31 mouse cellular contexts compared by ENCODE assay signal in genomic region chr19:44000061-44000460, GRCm38 (mm10). TPM values are rescaled to one million over a fixed set of nuclear protein-coding genes. Genes with fewer than 3 reads are reported as not detected.
DNase-seq lines count a peak whose midpoint lies in the region; ATAC-seq and TF ChIP-seq lines count a peak whose summit lies in the region.
"Had no signal": no experiment of that assay in that cellular context is flagged by ENCODE, and none has a peak within 500 bp of the region (broad histone marks: within the 10 kb centered on the region; RNA-seq: fewer than 3 reads in every experiment).

No protein-coding gene starts in this region.

- 21% methylated on average over 1 of the region's 1 CpGs for WGBS in liver, adult 2 months
- WGBS in liver, postnatal 0 days (ENCODE audit: insufficient replicate concordance) = 50% methylated on average over 1 of the region's 1 CpGs
- WGBS in midbrain, embryonic 13.5 days = 86% methylated on average over 1 of the region's 1 CpGs

- no peak for TF ChIP-seq CTCF in liver, adult 2 months (IDR thresholded peaks at IDR 0.05; ENCODE audit: low read depth, low read length)
- no peak for TF ChIP-seq CTCF in liver, postnatal 0 days (IDR thresholded peaks at IDR 0.05; ENCODE audit: low read depth)

- H3K27ac ChIP-seq in liver, adult 2 months (replicated peaks; ENCODE audit: insufficient read depth, low read depth, low read length) = peak overlapping the region; percentile 53
- H3K27ac ChIP-seq in liver, postnatal 0 days (ENCODE audit: low read depth) = peak overlapping the region; percentile 94
- H3K27ac ChIP-seq in midbrain, embryonic 13.5 days = no peak overlapping the region
- H3K27ac ChIP-seq: embryonic facial prominence, embryonic 10.5 days; embryonic facial prominence, embryonic 13.5 days; forebrain, embryonic 12.5 days; forebrain, embryonic 15.5 days; hindbrain, embryonic 12.5 days; hindbrain, embryonic 15.5 days had no signal

- H3K4me2 ChIP-seq in liver, postnatal 0 days (ENCODE audit: low read depth, low read length) = no peak overlapping the region
- H3K4me2 ChIP-seq in midbrain, embryonic 13.5 days (replicated peaks) = no peak overlapping the region
- H3K4me2 ChIP-seq: embryonic facial prominence, embryonic 13.5 days; forebrain, embryonic 12.5 days; forebrain, embryonic 15.5 days; heart, embryonic 11.5 days; hindbrain, embryonic 12.5 days; hindbrain, embryonic 15.5 days had no signal

- no peak for TF ChIP-seq POLR2A in liver, adult 2 months (IDR thresholded peaks at IDR 0.05; ENCODE audit: extremely low read depth, insufficient read depth, low read length)

- H3K4me3 ChIP-seq in liver, adult 2 months (ENCODE audit: insufficient read depth, low read depth, low read length) = no peak overlapping the region
- H3K4me3 ChIP-seq in liver, postnatal 0 days (ENCODE audit: low read depth, low read length) = no peak overlapping the region
- H3K4me3 ChIP-seq in midbrain, embryonic 13.5 days (replicated peaks) = no peak overlapping the region
- H3K4me3 ChIP-seq: embryonic facial prominence, embryonic 10.5 days; embryonic facial prominence, embryonic 13.5 days; erythroblast, embryonic 14.5 days; forebrain, embryonic 12.5 days; forebrain, embryonic 15.5 days; hindbrain, embryonic 12.5 days; hindbrain, embryonic 15.5 days had no signal

- peaks cover 15% of the 10 kb centered on the region for H3K4me1 ChIP-seq in liver, adult 2 months (ENCODE audit: control insufficient read depth, insufficient read depth, low read length)
- 0 out of 2 replicates have a peak, but pooled peaks cover 2% of the 10 kb centered on the region for H3K4me1 ChIP-seq in liver, postnatal 0 days (ENCODE audit: insufficient read depth)
- no peaks in the 10 kb centered on the region for H3K4me1 ChIP-seq in midbrain, embryonic 13.5 days (replicated peaks)
- H3K4me1 ChIP-seq: embryonic facial prominence, embryonic 10.5 days; embryonic facial prominence, embryonic 13.5 days; forebrain, embryonic 12.5 days; forebrain, embryonic 15.5 days; hindbrain, embryonic 12.5 days; hindbrain, embryonic 15.5 days had no signal

- H3K27me3 ChIP-seq in liver, adult 2 months (ENCODE audit: control insufficient read depth, insufficient read depth, low read length) = no peaks in the 10 kb centered on the region
- H3K27me3 ChIP-seq in liver, postnatal 0 days (ENCODE audit: insufficient read depth, low read length) = no peaks in the 10 kb centered on the region
- H3K27me3 ChIP-seq in midbrain, embryonic 13.5 days = no peaks in the 10 kb centered on the region
- H3K27me3 ChIP-seq: embryonic facial prominence, embryonic 13.5 days; forebrain, embryonic 12.5 days; forebrain, embryonic 15.5 days; hindbrain, embryonic 12.5 days; hindbrain, embryonic 15.5 days had no signal

- ATAC-seq in liver, postnatal 0 days = no peak
- ATAC-seq in activated CD4-positive, CD25-positive, alpha-beta regulatory T cell, adult 4 months = no peak
- ATAC-seq in midbrain, embryonic 13.5 days = no peak
- ATAC-seq: forebrain, embryonic 15.5 days; Patski had no signal

- no peak for TF ChIP-seq EP300 in liver, postnatal 0 days (IDR thresholded peaks at IDR 0.05; ENCODE audit: low read depth)

- no peaks in the 10 kb centered on the region for H3K9me3 ChIP-seq in liver, postnatal 0 days (ENCODE audit: low read length)
- no peaks in the 10 kb centered on the region for H3K9me3 ChIP-seq in midbrain, embryonic 13.5 days
- H3K9me3 ChIP-seq: embryonic facial prominence, embryonic 10.5 days; embryonic facial prominence, embryonic 13.5 days; forebrain, embryonic 12.5 days; forebrain, embryonic 15.5 days; hindbrain, embryonic 12.5 days; hindbrain, embryonic 15.5 days had no signal

- no peaks in the 10 kb centered on the region for H3K79me2 ChIP-seq in liver, adult 2 months (ENCODE audit: control insufficient read depth, insufficient read depth, low read length)

- no peak overlapping the region for H3K9ac ChIP-seq in liver, adult 2 months (ENCODE audit: low read depth, low read length)
- H3K9ac ChIP-seq in liver, postnatal 0 days (replicated peaks) = no peak overlapping the region
- H3K9ac ChIP-seq in midbrain, embryonic 13.5 days (replicated peaks) = no peak overlapping the region
- H3K9ac ChIP-seq: embryonic facial prominence, embryonic 13.5 days; forebrain, embryonic 12.5 days; forebrain, embryonic 15.5 days; hindbrain, embryonic 12.5 days; hindbrain, embryonic 15.5 days had no signal

- DNase-seq in liver, adult 2 months (ENCODE audit: extremely low read depth, low read depth, low spot score) = no peak
- DNase-seq in liver (no peak), 3T3-L1 (ENCODE audit: low read depth, low spot score) (peak; percentile 62), NIH3T3 (ENCODE audit: low read depth) (peak; percentile 71)
- DNase-seq in liver, postnatal 0 days = no peak
- no peak for DNase-seq in spleen, adult 12 weeks (ENCODE audit: low spot score)
- DNase-seq: adrenal gland, adult 8-10 months; adrenal gland, postnatal 25 days; cerebellum, adult 11-12 months; cerebellum, adult 8-10 months; cerebellum, postnatal 10 days; cerebellum, postnatal 36 days; embryo, embryonic 11 days; gastrocnemius, postnatal 14 days; heart, adult 11 months had no signal

- no peaks in the 10 kb centered on the region for H3K36me3 ChIP-seq in liver, adult 2 months (ENCODE audit: control insufficient read depth, insufficient read depth, low read length)
- H3K36me3 ChIP-seq in liver, postnatal 0 days (replicated peaks; ENCODE audit: insufficient read depth, low read length) = no peaks in the 10 kb centered on the region
- no peaks in the 10 kb centered on the region for H3K36me3 ChIP-seq in midbrain, embryonic 13.5 days
- H3K36me3 ChIP-seq: embryonic facial prominence, embryonic 10.5 days; embryonic facial prominence, embryonic 13.5 days; forebrain, embryonic 12.5 days; forebrain, embryonic 15.5 days; hindbrain, embryonic 12.5 days; hindbrain, embryonic 15.5 days had no signal

RNA-seq across cellular contexts. Expression of gene Cpn1, which starts 13.7 kb away (rescaled TPM):
- total RNA-seq in liver, adult 2 months (2014; rRNA removed) = 215 and 272 TPM in 2 replicates
- polyA plus RNA-seq in liver, adult 2 months (2012; rRNA removed) = 336 and 360 TPM in 2 replicates
- 110 and 118 TPM in 2 replicates for polyA plus RNA-seq in liver, postnatal 0 days (2015; fragmentation: Nextera tagmentation; extraction: Ambion mirVana)
- polyA plus RNA-seq in activated CD4-positive, CD25-positive, alpha-beta regulatory T cell, adult 4 months (2017; shearing (Covaris generic)) = under 1 TPM in 1 of 2 experiments, not detected in 1; 0.15 TPM
- polyA plus RNA-seq in midbrain, embryonic 13.5 days (2015; fragmentation: Nextera tagmentation; extraction: Ambion mirVana) = 0.16 and 0.24 TPM in 2 replicates
- total RNA-seq: adrenal gland, postnatal 25 days; gastrocnemius, postnatal 14 days; hematopoietic stem cell, adult 5-6 weeks had no signal
- polyA plus RNA-seq: embryonic facial prominence, embryonic 13.5 days had no signal

RNA-seq across cellular contexts. Expression of gene Cyp2c23, which starts 28.9 kb away (rescaled TPM):
- total RNA-seq in liver, adult 2 months (2014; rRNA removed) = 233 and 351 TPM in 2 replicates
- 200 and 262 TPM in 2 replicates for polyA plus RNA-seq in liver, adult 2 months (2012; rRNA removed)
- 75.8 and 85.1 TPM in 2 replicates for polyA plus RNA-seq in liver, postnatal 0 days (2015; fragmentation: Nextera tagmentation; extraction: Ambion mirVana)
- not detected for polyA plus RNA-seq in activated CD4-positive, CD25-positive, alpha-beta regulatory T cell, adult 4 months (2017; shearing (Covaris generic))
- polyA plus RNA-seq in midbrain, embryonic 13.5 days (2015; fragmentation: Nextera tagmentation; extraction: Ambion mirVana) = 0.08 TPM in 1 of 2 replicates, not detected in the other
- total RNA-seq: gastrocnemius, postnatal 14 days; heart, adult 8-10 months; heart, postnatal 25 days; hematopoietic stem cell, adult 5-6 weeks had no signal
- polyA plus RNA-seq: embryonic facial prominence, embryonic 10.5 days; embryonic facial prominence, embryonic 13.5 days; erythroblast, embryonic 14.5 days; forebrain, embryonic 12.5 days; forebrain, embryonic 15.5 days; heart, embryonic 14.5 days; heart, postnatal 0 days; hindbrain, embryonic 12.5 days; hindbrain, embryonic 15.5 days had no signal

Comparison
In these comparisons a context has a peak if more than half of its experiments do, and no peak if none do; other contexts are left out.
1. DNase-seq: peak in 3T3-L1 (single experiment) and NIH3T3 (single experiment); none in liver, adult 2 months (single experiment), liver (single experiment), liver, postnatal 0 days (single experiment) and spleen, adult 12 weeks (single experiment).
2. RNA of gene Cpn1, which starts 13.7 kb away (polyA plus RNA-seq): 336 to 360 TPM in liver, adult 2 months and 110 to 118 TPM in liver, postnatal 0 days; 0.16 to 0.24 TPM in midbrain, embryonic 13.5 days and 0.15 TPM in activated CD4-positive, CD25-positive, alpha-beta regulatory T cell, adult 4 months; every median in the first group is over 10 times any median in the second.
3. RNA of gene Cyp2c23, which starts 28.9 kb away (polyA plus RNA-seq): 200 to 262 TPM in liver, adult 2 months and 75.8 to 85.1 TPM in liver, postnatal 0 days; 0.08 TPM in midbrain, embryonic 13.5 days and not detected in activated CD4-positive, CD25-positive, alpha-beta regulatory T cell, adult 4 months; every median in the first group is over 10 times any median in the second.